Mouse (Mus musculus) myocyte (in vitro differentiated cells): ENCODE measurements around the gene Hoxb2. TPM values are rescaled to one million over a fixed set of nuclear protein-coding genes. Genes with fewer than 3 reads are reported as not detected.

Experiments used
- H3K27me3 ChIP-seq: one replicate; pipeline ENCODE4 v1.6.1; 2011; ENCODE audit not compliant: control insufficient read depth, insufficient read depth, insufficient read length
- H3K36me3 ChIP-seq: one replicate; pipeline ENCODE4 v1.6.1; 2011; ENCODE audit not compliant: control insufficient read depth, insufficient read depth
- H3K4me2 ChIP-seq: one replicate; pipeline ENCODE4 v1.6.1; 2011; ENCODE audit warnings: low read depth, control low read depth
- H3K4me3 ChIP-seq: one replicate; pipeline ENCODE4 v1.5.1; 2011; ENCODE audit warnings: mild to moderate bottlenecking, control low read depth, moderate library complexity
- H3K79me2 ChIP-seq: one replicate; pipeline ENCODE4 v1.6.1; 2011; ENCODE audit not compliant: control insufficient read depth, insufficient read depth
- H3ac ChIP-seq: one replicate; pipeline ENCODE4 v1.6.1; 2011; ENCODE audit not compliant: control insufficient read depth, insufficient read length
- CEBPB ChIP-seq: IDR thresholded peaks from 2 replicates; pipeline ENCODE4 v1.6.1; 2011; ENCODE audit warnings: mild to moderate bottlenecking, moderate library complexity; ENCODE audit not compliant: poor library complexity, insufficient read depth, severe bottlenecking
- E2F4 ChIP-seq: IDR thresholded peaks from one replicate; pipeline ENCODE4 v1.6.1; 2011; ENCODE audit warnings: mild to moderate bottlenecking, control low read depth, moderate library complexity; ENCODE audit not compliant: insufficient read depth
- MAX ChIP-seq: IDR thresholded peaks from one replicate; pipeline ENCODE4 v1.6.1; 2011; ENCODE audit warnings: low read depth, mild to moderate bottlenecking, control low read depth
- MYOD1 ChIP-seq, 3 experiments: IDR thresholded peaks; one replicate each; pipeline ENCODE4 v1.6.1; 2011; ENCODE audit warnings: control low read depth in 2 of 3, low read depth in 2 of 3, mild to moderate bottlenecking in 2 of 3, moderate library complexity in 1 of 3; ENCODE audit not compliant: insufficient read length in 2 of 3, control insufficient read depth in 1 of 3
- MYOG ChIP-seq, 3 experiments: IDR thresholded peaks; one replicate each; pipeline ENCODE4 v1.6.1; 2011; ENCODE audit warnings: control low read depth in 2 of 3, low read depth in 2 of 3, mild to moderate bottlenecking in 2 of 3; ENCODE audit not compliant: insufficient read length in 2 of 3, control insufficient read depth in 1 of 3, insufficient read depth in 1 of 3
- POLR2A ChIP-seq: IDR thresholded peaks from one replicate; pipeline ENCODE4 v1.6.1; 2011; ENCODE audit warnings: low read depth, mild to moderate bottlenecking, control low read depth, moderate library complexity; ENCODE audit not compliant: insufficient read length
- POLR2AphosphoS2 ChIP-seq: IDR thresholded peaks from one replicate; pipeline ENCODE4 v1.6.1; 2011; ENCODE audit warnings: low read depth, control low read depth; ENCODE audit not compliant: insufficient read length
- REST ChIP-seq: IDR thresholded peaks from one replicate; pipeline ENCODE4 v1.6.1; 2011; ENCODE audit warnings: mild to moderate bottlenecking, control low read depth, moderate library complexity; ENCODE audit not compliant: insufficient read depth, insufficient read length
- SRF ChIP-seq: IDR thresholded peaks from one replicate; pipeline ENCODE4 v1.6.1; 2011; ENCODE audit warnings: low read depth; ENCODE audit not compliant: control insufficient read depth, insufficient read length
- TCF12 ChIP-seq: IDR thresholded peaks from one replicate; pipeline ENCODE4 v1.6.1; 2011; ENCODE audit warnings: mild to moderate bottlenecking, control low read depth; ENCODE audit not compliant: poor library complexity, insufficient read depth, severe bottlenecking
- TCF3 ChIP-seq: IDR thresholded peaks from one replicate; pipeline ENCODE4 v1.6.1; 2011; ENCODE audit warnings: low read depth, control low read depth; ENCODE audit not compliant: insufficient read length
- USF1 ChIP-seq: IDR thresholded peaks from one replicate; pipeline ENCODE4 v1.6.1; 2011; ENCODE audit warnings: low read depth, mild to moderate bottlenecking, control low read depth, moderate library complexity
- polyA plus RNA-seq: library from polyadenylated mRNA; unstranded; fragments of >200 nt; fragmentation: generic; extraction: Trizol; gene quantifications from one replicate; pipeline ENCODE4 v1.2.1, GENCODE M21; 2012; ENCODE audit warnings: missing spikeins

Gene Hoxb2
- polyA plus RNA-seq, 1 experiment, result not detected

DNA sequence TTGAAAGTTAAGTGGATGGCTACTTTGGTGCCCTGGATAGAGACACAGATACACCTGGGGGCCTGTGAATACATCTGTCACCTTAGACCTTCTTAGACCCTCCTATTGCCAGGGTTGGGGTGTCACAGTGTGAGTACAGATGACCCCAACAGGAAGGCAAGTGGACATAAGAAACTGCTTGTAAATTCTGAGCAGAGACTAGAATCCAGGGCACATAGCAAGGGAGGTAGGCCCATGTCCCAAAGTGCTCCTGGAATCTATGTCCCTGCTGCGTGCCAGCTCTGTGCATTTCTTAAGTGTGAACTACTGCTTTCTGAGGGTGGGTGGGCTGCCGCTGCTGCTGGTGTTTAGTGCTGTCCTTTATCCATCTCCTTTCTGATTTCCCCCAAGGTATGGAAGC, 466 bp downstream of the Hoxb2 start:
- TF ChIP-seq REST, result no peak
- TF ChIP-seq MYOG (IDR thresholded peaks at IDR 0.05; ENCODE audit: control insufficient read depth in 1 of 3, insufficient read depth in 1 of 3, insufficient read length in 2 of 3, low read depth in 2 of 3), result no peak
- no peak for TF ChIP-seq E2F4
- no peak for TF ChIP-seq USF1
- TF ChIP-seq SRF, result no peak
- no peak for TF ChIP-seq CEBPB
- no peak for TF ChIP-seq MAX
- TF ChIP-seq MYOD1 (IDR thresholded peaks at IDR 0.05; ENCODE audit: control insufficient read depth in 1 of 3, insufficient read length in 2 of 3, low read depth in 2 of 3), result no peak
- no peak for TF ChIP-seq TCF3
- TF ChIP-seq TCF12, result no peak
- TF ChIP-seq POLR2A, result no peak
- TF ChIP-seq POLR2AphosphoS2, result no peak
- peaks cover 59% of the 10 kb centered on the region for H3K27me3 ChIP-seq
- no peaks in the 10 kb centered on the region for H3K79me2 ChIP-seq
- H3ac ChIP-seq, result no peak overlapping the region
- H3K4me3 ChIP-seq, result no peak overlapping the region
- no peak overlapping the region for H3K4me2 ChIP-seq
- no peaks in the 10 kb centered on the region for H3K36me3 ChIP-seq

DNA sequence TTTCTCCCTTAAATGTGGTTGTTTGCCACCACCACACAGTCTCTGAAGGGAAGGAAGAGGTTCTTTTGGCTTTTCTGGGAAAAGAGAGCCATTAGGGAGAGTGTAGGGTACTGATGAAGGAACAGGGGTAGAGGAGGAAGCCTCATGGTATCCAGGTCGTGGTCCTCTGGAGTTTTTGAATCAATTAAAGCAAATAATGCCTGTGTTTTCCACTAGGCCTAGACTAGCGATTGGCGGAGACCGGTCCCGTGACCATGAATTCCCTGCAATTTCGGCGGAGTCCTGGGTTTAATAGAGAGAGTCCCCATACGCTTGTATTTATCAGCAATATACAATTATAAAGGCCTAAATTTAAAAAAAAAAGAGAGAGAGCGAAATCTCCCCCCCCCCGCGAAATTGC, 987 bp downstream of the Hoxb2 start:
- no peak for TF ChIP-seq USF1
- no peak for TF ChIP-seq MAX
- no peak for TF ChIP-seq CEBPB
- no peak for TF ChIP-seq POLR2A
- no peak for TF ChIP-seq POLR2AphosphoS2
- no peak for TF ChIP-seq SRF
- no peak for TF ChIP-seq TCF12
- TF ChIP-seq REST, result no peak
- no peak for TF ChIP-seq E2F4
- TF ChIP-seq MYOG (IDR thresholded peaks at IDR 0.05; ENCODE audit: control insufficient read depth in 1 of 3, insufficient read depth in 1 of 3, insufficient read length in 2 of 3, low read depth in 2 of 3), result no peak
- no peak for TF ChIP-seq TCF3
- TF ChIP-seq MYOD1 (IDR thresholded peaks at IDR 0.05; ENCODE audit: control insufficient read depth in 1 of 3, insufficient read length in 2 of 3, low read depth in 2 of 3), result no peak
- Histone ChIP-seq H3K79me2 (no peaks in the 10 kb centered on the region), H3ac (no peak overlapping the region), H3K36me3 (no peaks in the 10 kb centered on the region), H3K27me3 (peaks cover 59% of the 10 kb centered on the region), H3K4me3 (no peak overlapping the region), H3K4me2 (no peak overlapping the region)

GRCm38 (mm10) chr11:96351831-96352230, 1.5 kb downstream of the Hoxb2 start:
- no peak overlapping the region for H3K4me2 ChIP-seq
- H3ac ChIP-seq, result no peak overlapping the region
- no peak overlapping the region for H3K4me3 ChIP-seq
- H3K79me2 ChIP-seq, result no peaks in the 10 kb centered on the region
- H3K36me3 ChIP-seq, result no peaks in the 10 kb centered on the region
- peaks cover 59% of the 10 kb centered on the region for H3K27me3 ChIP-seq
- TF ChIP-seq POLR2AphosphoS2 (no peak), TCF3 (no peak), SRF (no peak)

DNA sequence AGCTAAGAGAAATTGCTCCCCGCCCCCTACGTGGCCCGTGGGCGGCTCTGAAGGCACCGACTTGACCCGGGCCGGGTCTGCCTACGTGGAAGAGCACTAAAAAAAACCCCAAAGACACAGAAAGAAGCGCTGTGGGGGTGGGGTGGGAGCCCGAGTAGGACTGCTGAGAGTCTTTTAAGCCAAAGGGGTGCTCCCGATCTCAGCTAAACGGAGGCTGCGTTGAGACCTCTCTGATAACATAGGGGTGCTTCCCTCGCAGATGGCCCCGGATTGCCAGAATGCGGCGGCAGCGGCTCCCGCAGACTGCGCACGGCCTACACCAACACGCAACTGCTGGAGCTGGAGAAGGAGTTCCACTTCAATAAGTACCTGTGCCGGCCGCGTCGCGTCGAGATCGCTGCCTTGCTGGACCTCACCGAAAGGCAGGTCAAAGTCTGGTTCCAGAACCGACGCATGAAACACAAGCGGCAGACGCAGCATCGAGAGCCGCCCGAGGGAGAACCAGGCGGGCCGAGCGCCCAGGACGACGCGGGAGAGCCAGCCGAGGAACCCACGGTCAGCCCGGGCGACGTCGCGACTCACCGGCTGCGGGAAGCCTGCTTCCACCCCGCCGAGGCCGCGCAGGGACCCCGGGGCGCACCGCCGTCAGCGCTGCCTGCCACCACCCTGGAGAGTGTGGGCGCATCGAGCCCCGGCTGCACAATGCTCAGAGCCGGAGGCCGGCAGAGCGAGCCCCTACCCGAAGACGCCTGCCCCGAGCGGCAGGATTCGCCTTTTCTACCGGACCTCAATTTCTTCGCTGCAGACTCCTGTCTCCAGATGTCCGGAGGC, 2.6 kb downstream of the Hoxb2 start:
- Histone ChIP-seq H3K4me3 (no peak overlapping the region), H3K27me3 (peaks cover 62% of the 10 kb centered on the region), H3ac (no peak overlapping the region), H3K4me2 (no peak overlapping the region), H3K36me3 (no peaks in the 10 kb centered on the region), H3K79me2 (no peaks in the 10 kb centered on the region)
- no peak for TF ChIP-seq CEBPB
- no peak for TF ChIP-seq POLR2AphosphoS2
- no peak for TF ChIP-seq POLR2A
- TF ChIP-seq REST, result no peak
- TF ChIP-seq E2F4, result no peak
- no peak for TF ChIP-seq TCF12
- no peak for TF ChIP-seq USF1
- no peak for TF ChIP-seq MAX
- no peak for TF ChIP-seq SRF
- TF ChIP-seq TCF3, result no peak
- TF ChIP-seq MYOG (IDR thresholded peaks at IDR 0.05; ENCODE audit: control insufficient read depth in 1 of 3, insufficient read depth in 1 of 3, insufficient read length in 2 of 3, low read depth in 2 of 3), result no peak
- no peak for TF ChIP-seq MYOD1 (IDR thresholded peaks at IDR 0.05; ENCODE audit: control insufficient read depth in 1 of 3, insufficient read length in 2 of 3, low read depth in 2 of 3)

GRCm38 (mm10) chr11:96353522-96353841, 3.2 kb downstream of the Hoxb2 start:
- H3K27me3 ChIP-seq, result peaks cover 61% of the 10 kb centered on the region
- H3K4me3 ChIP-seq, result no peak overlapping the region
- TF ChIP-seq E2F4 (no peak), MYOG (IDR thresholded peaks at IDR 0.05; ENCODE audit: control insufficient read depth in 1 of 3, insufficient read depth in 1 of 3, insufficient read length in 2 of 3, low read depth in 2 of 3) (no peak), MYOD1 (IDR thresholded peaks at IDR 0.05; ENCODE audit: control insufficient read depth in 1 of 3, insufficient read length in 2 of 3, low read depth in 2 of 3) (no peak), POLR2AphosphoS2 (no peak), MAX (no peak), USF1 (no peak), POLR2A (no peak)
- H3ac ChIP-seq, result no peak overlapping the region
- no peaks in the 10 kb centered on the region for H3K36me3 ChIP-seq
- no peak overlapping the region for H3K4me2 ChIP-seq
- H3K79me2 ChIP-seq, result no peaks in the 10 kb centered on the region
